Mouse (Mus musculus): ENCODE data around the gene Hsd17b1. TPM values are rescaled to one million over a fixed set of nuclear protein-coding genes. Genes with fewer than 3 reads are reported as not detected.

Gene Hsd17b1
- total RNA-seq, 2 experiments from 2014 or later: not detected

GRCm38 (mm10) chr11:101061049-101061448, 17.2 kb upstream of the Hsd17b1 start:
- no peak for DNase-seq

- peak; percentile 64 for DNase-seq
Measured at GRCm38 (mm10) chr11:101062165-101062884, 15.9 kb upstream of the Hsd17b1 start.

GRCm38 (mm10) chr11:101062971-101063675, 15.1 kb upstream of the Hsd17b1 start:
- no peak for DNase-seq

GRCm38 (mm10) chr11:101063676-101064327, 14.4 kb upstream of the Hsd17b1 start:
- peak; percentile 85 for DNase-seq

DNA sequence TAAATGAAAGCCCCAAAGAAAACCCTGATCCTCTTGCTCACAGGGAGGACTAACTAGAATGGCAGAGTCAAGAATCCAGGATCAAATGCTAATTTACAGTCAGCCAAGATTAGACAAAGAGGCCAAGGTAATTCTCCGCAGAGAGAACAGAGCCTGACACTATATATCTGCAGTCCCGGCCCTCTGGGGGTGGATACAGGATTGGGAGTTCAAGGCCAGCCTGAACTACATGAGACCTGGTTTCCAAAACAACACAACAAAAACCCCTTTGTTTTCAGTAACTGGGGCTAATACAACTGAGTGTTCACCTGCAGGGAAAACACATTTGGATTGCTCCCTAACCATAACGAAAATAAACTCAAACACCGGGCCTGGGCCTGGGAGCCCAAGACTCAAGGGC, 13.7 kb upstream of the Hsd17b1 start:
- DNase-seq: no peak

GRCm38 (mm10) chr11:101065002-101065401, 13.2 kb upstream of the Hsd17b1 start:
- no peak for DNase-seq

GRCm38 (mm10) chr11:101066549-101067412, 11.4 kb upstream of the Hsd17b1 start:
- DNase-seq: peak; percentile 92

GRCm38 (mm10) chr11:101069391-101070188, 8.6 kb upstream of the Hsd17b1 start, which contains the start of gene Naglu:
Gene Naglu, plus strand, starts transcription at chr11:101070012.
- DNase-seq: peak; percentile 96

DNA sequence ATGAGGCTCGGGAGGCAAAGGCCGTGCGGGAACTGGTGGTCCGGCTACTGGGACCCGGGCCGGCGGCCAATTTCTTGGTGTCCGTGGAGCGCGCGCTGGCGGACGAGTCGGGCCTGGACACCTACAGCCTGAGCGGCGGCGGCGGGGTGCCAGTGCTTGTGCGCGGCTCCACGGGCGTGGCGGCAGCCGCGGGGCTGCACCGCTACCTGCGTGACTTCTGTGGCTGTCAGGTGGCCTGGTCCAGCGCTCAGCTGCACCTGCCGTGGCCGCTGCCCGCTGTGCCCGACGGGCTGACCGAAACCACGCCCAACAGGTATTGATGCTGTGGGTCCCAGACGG, 8.1 kb upstream of the Hsd17b1 start:
- DNase-seq: no peak

- no peak for DNase-seq
Measured at GRCm38 (mm10) chr11:101070987-101071386, 7.2 kb upstream of the Hsd17b1 start.

DNA sequence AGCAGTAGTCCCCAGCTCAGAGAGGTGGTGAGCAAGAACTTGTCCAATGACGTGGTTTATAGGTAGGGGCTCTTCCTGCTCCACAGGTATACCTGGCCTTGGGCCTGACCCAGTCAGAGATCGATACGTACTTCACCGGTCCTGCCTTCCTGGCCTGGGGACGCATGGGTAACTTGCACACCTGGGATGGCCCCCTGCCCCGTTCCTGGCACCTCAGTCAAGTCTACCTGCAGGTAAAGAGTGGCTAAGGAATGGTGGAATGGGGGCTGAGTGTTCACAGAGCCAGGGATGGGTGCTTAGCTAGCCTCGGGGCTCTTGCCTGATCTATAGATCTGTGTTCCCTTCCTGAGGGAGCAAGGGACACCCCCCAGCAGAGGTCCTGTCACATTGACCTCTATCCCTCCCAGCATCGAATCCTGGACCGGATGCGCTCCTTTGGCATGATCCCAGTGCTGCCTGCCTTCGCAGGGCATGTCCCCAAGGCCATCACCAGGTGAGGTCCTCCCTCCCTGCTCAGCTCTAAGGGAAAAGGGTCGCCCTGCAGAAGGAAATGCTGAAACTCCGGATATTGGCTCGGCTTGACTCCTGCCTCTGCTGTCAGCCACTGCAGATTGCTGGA, 6.3 kb upstream of the Hsd17b1 start:
- no peak for DNase-seq

- DNase-seq: no peak
Measured at GRCm38 (mm10) chr11:101079746-101080145, 1.5 kb downstream of the Hsd17b1 start.

GRCm38 (mm10) chr11:101080421-101080820, 2.2 kb downstream of the Hsd17b1 start:
- DNase-seq: no peak

DNA sequence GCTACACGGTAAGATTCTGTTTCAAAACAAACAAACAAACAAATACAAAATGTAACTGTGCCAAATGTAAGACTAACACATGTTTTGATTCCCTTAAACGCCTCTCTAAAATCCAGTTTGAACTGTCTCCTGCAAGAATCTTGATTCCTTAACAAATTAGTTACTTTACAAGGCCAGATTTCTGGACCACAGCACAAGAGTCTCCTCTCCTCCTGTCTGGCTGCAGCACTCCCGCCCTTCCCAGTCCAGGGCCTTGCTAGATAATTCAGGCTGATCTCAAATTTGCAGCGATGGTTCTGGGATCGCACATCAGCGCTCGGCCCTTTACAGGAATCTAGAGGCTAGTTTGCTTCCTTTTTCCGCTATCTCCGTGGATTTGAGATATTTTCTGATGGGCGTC, 3.4 kb downstream of the Hsd17b1 start:
- DNase-seq: no peak

- peak; percentile 86 for DNase-seq
Measured at GRCm38 (mm10) chr11:101082208-101083082, 4.2 kb downstream of the Hsd17b1 start, which contains the start of gene Coasy. Gene Coasy, plus strand, starts transcription at chr11:101082565.

DNA sequence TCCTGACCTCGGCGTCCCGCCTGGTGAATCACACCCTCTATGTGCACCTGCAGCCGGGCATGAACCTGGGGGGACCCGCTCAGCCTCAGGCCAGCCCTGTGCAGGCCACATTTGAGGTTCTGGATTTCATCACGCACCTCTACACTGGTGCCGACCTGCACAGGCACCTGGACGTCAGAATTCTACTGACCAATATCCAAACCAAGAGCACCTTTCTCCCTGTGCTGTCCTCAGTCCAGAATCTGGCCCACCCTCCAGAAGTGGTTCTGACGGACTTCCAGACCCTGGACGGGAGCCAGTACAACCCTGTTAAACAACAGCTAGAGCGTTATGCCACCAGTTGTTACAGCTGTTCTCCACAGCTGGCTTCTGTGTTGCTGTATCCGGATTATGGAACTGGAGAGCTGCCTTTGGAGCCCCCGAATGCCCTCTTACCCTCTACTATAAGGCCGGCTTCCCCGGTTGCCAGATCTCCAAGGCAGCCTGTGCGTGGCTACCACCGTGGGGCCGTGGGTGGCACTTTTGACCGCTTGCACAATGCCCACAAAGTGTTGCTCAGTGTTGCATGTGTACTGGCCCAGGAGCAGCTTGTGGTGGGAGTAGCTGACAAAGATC, 5.0 kb downstream of the Hsd17b1 start:
- DNase-seq: no peak

- DNase-seq: no peak
Measured at GRCm38 (mm10) chr11:101084246-101084645, 6.0 kb downstream of the Hsd17b1 start.

DNA sequence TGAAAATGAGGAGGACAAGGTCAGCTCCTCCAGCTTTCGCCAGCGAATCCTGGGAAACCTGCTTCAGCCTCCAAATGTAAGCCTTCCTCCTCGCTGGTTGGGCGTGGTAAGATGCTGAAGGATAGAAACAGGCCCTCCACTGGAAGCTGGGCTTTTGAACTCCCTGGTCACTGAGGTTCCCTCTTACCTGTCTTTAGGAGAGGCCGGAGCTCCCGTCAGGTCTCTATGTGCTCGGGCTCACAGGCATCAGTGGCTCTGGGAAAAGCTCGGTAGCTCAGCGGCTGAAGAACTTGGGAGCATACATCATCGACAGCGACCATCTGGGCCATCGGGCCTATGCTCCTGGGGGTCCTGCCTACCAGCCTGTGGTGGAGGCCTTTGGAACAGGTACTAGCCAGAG, 6.6 kb downstream of the Hsd17b1 start:
- no peak for DNase-seq

DNA sequence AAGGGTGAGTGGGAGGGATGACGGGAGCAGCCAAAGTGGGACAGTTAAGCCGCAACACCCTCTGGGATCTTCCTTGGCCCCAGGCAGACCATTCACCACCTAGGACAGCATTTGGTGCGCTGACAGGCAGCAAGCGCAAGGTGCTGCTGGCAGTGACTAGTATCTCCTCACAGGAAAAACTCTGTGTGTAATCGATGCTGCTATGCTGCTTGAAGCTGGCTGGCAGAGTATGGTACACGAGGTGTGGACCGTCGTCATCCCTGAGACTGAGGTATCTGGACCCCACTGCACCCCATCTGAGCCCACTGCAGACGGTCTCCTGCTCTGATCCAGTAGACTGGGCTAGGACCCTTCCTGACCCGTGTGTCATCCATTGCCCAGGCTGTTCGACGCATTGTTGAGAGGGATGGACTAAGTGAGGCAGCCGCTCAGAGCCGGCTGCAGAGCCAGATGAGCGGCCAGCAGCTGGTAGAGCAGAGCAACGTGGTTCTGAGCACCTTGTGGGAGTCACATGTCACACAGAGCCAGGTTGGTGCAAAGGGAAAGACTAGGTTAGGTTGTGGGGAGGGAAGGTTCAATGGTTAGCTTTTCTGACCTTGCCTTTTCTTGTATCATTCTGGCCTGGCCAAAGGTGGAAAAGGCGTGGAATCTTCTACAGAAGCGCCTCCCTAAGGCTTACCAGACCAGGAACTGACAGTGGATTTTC, 7.6 kb downstream of the Hsd17b1 start:
- no peak for DNase-seq
